Mouse (Mus musculus): ENCODE data around the gene Fam178b. TPM values are rescaled to one million over a fixed set of nuclear protein-coding genes. Genes with fewer than 3 reads are reported as not detected.

Fam178b gene
- total RNA-seq (2022): under 1 TPM in 1 of 4 experiments, not detected in 3; 0.46 TPM

DNA sequence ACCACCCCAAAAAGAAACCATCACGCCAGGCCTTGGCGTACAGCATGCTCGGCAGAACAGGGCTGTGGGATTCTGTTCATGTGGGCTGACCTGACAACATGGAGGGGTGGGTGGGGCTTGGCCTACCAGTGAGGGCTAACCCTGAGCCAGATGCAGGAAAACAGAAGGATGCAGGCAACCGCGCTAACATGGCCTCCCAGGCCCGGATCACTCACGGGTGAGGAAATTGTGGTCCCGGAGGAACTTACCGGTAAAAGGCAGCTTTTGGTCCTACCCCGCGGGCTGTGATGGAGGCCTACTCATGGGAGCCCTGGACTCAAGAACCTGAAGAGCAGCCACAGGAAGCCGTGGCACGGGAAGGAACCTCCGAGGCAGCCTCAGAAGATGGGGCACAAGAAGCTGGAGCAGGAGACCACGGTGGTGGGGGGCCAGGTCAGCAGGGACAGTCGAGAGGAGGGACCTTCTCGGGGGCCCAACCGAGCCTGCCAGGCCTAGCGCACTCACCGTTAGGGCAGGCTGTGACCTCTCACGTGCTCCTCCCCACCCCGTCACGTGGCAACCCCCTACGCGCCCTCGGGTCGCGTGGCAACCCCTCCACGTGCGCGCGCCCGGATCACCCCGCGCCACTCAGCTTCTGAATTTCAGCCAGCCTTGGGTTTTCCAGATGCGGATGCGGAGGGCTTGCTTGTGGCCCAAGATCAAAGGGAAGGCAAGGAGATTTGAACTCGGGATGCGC lies at the start of gene Fam178b:
Fam178b (minus strand) TSS at position 564 of the 736 bp plus-strand sequence.
- no peak for DNase-seq (ENCODE audit: low spot score in 2 of 2)

DNA sequence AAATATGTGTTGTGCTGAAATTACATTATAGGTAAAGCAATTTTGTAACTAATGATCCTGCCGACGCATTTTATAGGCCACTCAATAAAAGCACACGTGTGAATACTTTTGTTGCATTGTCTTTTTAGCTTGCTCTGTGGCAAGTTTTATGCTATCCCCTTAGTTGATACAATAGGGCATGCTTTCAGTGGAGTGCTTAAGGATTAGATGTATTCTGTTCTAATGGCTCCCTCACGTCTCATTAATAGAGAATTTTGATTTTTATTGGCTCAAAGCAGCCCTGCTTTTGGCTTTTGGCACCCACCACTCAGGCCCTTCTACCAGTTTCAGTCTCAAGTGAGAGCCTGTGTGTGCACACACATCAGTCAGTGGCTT lies 41.1 kb upstream of the Fam178b start:
- no peak for DNase-seq (ENCODE audit: low spot score in 2 of 2)

DNA sequence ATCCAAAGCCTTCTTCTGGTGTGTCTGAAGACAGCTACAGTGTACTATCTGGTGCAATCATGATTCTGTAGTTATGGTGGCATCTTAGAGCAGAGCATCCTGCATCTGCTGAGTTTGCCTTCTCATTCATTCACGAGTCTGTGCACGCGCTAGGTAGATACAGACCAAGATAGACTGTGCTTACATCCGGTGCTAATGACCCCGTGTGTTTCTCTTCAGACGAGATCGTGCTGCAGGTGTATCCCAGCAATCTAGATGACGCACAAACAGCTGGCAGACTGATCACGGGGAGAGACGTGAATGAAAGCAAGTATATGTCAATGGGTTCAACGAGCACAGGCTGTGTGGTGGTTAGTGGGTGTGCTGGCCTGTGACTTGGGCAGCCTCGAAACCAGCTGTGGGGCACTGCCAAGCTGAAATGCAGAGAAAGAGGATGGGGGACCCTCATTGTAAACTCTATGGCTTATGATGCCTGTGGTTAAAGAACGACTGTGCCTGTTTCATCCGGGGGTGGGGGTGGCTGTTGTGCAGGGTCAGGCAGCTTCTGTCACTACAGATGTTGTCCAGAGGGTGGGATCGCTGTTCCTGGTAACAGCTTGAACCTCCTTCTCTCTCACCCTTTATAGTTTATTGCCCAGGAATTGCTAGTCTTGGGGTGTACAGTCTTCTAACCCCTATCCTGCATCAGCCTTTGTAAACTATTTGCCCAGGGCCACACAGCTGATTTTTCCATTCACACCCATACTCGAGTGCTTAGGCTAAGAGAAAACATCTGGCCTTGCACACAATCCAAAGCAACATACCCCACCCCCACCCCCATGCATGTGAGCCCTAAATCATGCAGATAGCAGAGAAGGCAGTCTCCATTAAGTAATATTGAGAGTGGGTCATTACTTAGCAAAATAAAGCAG lies 40.4 kb upstream of the Fam178b start:
- no peak for DNase-seq (ENCODE audit: low spot score in 2 of 2)

DNA sequence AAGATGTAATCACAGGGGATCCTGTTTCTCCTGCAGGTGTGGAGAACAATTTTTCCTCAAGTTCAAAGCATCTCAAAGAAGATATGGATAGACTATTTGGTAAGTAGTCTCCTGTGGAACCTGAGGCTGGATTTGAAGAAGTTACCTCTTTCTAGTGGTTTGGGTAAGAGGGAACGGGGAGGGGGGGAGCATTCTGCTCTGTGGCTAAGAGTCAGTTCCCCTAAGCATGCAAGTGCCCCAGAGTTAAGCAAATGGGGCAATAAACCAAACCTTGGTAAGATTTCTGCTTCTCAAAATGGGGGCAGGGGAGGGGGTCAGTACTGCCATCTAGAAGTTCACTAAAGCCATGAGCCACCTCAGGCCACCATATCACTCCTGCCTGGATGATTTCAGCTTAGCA lies 35.8 kb upstream of the Fam178b start:
- DNase-seq (ENCODE audit: low spot score in 2 of 2): no peak

- no peak for DNase-seq (ENCODE audit: low spot score in 2 of 2)
These were observed 31.3 kb upstream of the Fam178b start, which contains the start of gene Actr1b for GRCm38 (mm10) chr1:36714311-36714710. TSS of gene Actr1b (minus strand) at chr1:36714422.

DNA sequence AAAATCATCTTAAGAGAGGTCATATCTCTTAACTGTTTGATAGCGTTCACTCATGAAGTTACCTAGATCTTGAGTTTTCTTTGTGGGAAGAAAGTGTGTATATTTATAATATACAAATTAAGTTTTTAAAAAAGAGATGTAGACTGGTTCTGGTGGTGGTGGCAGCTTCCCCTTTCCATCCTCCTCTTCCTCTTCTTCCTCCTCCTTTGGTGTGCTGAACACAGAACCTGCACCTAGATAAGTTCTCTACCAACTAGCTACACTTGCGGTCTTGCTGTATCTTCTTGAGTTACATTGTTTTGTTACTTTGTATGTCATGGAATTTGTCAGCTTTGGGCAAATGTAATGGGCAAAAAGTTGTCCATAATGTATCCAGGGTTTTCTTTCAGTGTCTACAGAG lies 28.1 kb upstream of the Fam178b start:
- no peak for DNase-seq (ENCODE audit: low spot score in 2 of 2)

GRCm38 (mm10) chr1:36709854-36710280 lies 26.9 kb upstream of the Fam178b start, which contains the start of gene 4933424G06Rik:
TSS of gene 4933424G06Rik (plus strand) at chr1:36710149.
- DNase-seq (ENCODE audit: low spot score in 2 of 2): peak; percentile 95 to 98

DNA sequence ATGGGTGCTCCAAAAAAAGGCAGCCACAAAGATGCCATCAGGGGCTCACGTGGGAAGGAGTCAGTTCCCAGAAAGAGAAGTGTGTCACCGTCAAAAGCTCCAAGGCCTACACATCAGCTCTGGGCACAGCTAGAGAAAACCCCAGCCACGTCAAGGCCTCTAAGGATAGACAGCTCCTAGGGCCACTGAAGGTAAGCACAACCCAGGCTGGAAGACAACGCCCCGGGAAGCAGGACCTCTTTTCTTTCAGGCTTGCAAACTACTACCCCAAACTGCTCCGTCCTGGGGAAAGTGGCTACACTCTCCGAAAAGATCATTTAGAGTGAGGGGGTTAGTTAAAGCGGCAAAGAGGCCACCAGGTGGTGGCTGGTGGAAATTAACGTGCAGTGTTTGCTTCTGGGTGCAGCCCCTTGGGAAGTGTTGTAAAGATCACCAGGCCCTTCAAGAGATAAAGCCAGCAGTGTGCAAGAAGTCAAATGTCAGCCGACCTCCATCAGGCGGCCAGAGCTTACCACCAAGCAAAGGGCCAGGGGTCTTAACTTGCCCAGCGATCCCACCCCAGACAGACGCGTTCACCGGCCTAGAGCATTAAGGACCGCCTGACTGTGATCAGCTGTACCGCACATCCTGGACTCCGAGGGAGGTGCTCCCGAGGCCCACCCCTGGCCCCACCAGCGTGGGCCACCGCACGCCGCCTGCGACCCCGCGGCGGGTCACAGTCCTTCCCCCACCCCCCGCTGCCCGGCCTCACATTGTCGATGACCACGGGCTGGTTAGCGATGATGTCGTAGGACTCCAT lies 26.3 kb upstream of the Fam178b start:
- peak in 1 of 2 experiments; percentile 12 for DNase-seq (ENCODE audit: low spot score in 2 of 2)

DNA sequence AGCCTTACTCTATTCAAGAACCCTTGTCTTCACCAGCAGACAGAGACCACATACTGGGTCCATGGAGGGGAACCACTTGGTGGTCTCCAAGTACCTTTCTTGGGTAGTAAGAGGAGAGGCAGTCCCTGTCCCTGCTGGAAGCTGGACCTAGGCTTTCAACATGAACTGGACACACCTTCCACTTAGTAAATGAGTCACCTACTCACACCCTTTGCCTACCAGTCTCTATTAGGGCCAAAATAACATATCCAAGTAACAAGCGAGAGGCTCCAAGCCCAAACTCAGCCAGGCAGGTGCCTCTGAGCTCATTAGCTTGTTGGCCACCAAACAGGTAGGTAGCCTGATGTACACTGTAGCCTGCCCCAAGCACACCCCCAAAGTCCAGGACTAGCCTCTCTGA lies 25.6 kb upstream of the Fam178b start:
- no peak for DNase-seq (ENCODE audit: low spot score in 2 of 2)

GRCm38 (mm10) chr1:36707797-36708196 lies 24.8 kb upstream of the Fam178b start:
- DNase-seq (ENCODE audit: low spot score in 2 of 2): no peak

DNA sequence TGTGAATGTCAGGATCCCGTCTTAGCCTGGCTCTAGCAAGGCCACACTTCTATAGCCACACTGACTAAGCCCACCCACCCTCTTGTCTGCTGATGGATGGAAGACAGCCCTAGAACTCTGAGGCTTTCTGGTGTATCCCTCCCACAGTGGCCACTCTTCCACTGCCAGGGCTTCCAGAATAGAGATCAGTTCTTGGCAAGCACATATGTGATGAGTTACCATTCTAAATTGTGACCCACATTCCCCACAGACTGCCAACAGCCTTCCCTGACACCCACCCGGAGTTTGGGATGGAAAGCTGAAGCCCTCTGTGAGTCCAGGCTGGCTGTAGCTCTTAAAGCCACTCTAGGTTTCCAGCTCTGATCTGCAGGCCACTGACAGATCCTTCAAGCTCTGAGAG lies 24.2 kb upstream of the Fam178b start:
- DNase-seq (ENCODE audit: low spot score in 2 of 2): no peak

GRCm38 (mm10) chr1:36697030-36697429 lies 14.0 kb upstream of the Fam178b start:
- DNase-seq (ENCODE audit: low spot score in 2 of 2): no peak

DNA sequence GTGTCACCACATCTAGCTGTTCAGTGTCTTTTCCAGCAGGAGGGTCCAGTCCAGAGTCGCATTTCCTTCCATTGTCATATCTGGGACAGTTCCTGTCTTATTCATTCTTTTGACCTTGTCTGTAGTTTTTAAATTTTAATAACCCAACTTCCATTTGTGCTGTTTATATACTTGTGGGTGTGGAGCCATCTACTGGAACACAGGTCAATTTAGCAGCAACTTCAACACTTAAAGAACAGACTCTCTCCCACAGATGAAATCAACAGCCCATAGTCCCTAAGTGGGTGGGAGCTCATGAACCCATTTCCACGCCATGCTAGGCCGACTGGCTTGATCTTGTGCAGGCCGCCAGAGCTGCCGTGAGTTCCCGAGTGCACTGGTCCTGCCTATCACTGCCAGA lies 13.4 kb upstream of the Fam178b start:
- no peak for DNase-seq (ENCODE audit: low spot score in 2 of 2)

GRCm38 (mm10) chr1:36694871-36695270 lies 11.9 kb upstream of the Fam178b start:
- no peak for DNase-seq (ENCODE audit: low spot score in 2 of 2)

GRCm38 (mm10) chr1:36691271-36692155 lies 8.5 kb upstream of the Fam178b start, which contains the start of gene Cox5b:
TSS of gene Cox5b (plus strand) at chr1:36691449.
- peak; percentile 90 to 96 for DNase-seq (ENCODE audit: low spot score in 2 of 2)

DNA sequence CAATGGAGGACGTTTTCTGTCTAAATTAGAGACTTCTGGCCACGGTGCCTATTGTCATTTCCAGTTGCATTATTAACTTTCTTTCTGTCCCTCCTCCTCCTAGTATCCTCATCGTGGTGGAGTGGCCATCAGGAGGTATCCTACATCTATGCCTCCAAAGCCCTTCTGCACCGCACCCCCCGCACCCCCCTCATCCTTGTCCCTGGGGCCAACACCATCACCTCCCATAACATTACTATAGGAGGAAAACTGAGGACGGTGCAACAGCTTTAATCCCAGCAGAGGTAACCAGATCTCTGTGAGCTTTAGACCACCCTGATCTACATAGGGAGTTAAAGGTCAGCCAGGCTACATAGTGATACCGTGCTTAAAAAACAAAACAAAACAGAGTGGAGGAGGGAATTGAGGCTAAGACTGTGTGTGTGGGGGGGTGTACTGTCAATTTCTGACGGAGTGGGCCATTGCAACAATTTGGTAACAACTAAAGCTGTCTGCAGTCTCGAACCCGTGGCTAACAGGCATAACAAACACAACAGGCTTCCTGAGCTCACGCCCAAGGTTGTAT lies 7.8 kb upstream of the Fam178b start:
- DNase-seq (ENCODE audit: low spot score in 2 of 2): no peak

GRCm38 (mm10) chr1:36683810-36684467 lies 956 bp upstream of the Fam178b start:
- DNase-seq (ENCODE audit: low spot score in 2 of 2): peak; percentile 62 to 64

- DNase-seq (ENCODE audit: low spot score in 2 of 2): no peak
These were observed 2.1 kb downstream of the Fam178b start for GRCm38 (mm10) chr1:36680893-36681292.

DNA sequence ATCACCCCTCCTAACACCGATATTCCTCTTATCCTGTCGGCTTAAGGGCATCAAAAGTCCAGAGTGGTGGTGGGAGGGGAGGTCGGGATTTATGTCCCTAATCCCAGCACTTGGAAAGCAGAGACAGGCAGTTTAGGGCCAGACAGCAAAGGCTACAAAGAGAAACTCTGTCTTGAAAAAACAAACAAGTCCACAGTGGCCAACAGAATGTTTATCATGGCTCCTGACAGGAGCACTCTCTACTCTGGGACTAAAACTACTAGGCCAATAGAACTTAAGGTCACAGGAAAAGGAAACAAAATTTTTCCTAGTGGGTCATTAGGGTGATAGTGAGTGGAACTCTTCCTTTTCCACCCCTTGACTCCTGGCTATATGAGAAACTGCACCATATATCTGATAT lies 8.0 kb downstream of the Fam178b start:
- no peak for DNase-seq (ENCODE audit: low spot score in 2 of 2)
